Mouse (Mus musculus): ENCODE measurements around the gene Camk1d.

DNA sequence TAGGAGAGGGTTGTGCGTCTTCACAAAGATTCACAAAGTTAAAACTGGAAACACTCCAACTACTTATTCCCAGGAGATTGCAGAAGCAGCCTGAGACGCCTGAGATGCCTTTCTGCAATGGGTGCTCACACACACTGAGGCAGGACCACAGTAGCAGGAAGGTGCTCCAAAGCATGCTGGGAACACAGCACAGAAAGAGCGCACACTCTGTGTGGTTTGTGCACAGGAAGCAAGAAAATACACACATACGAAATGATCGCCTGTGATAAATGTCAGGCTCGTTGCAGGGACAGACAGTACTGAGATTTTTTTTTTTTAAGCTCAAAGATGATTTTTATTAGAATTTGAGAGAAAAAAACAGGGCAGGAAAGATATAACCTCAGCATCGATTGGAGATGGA lies 227.7 kb downstream of the Camk1d start:
- TF ChIP-seq CHD2 (IDR thresholded peaks at IDR 0.05; ENCODE audit: low read depth, low read length) (no peak), MAFK (IDR thresholded peaks at IDR 0.05; ENCODE audit: insufficient read depth, low read depth, low read length) (no peak)
